Mouse (Mus musculus): ENCODE measurements at regions not wholly inside any gene's neighbourhood (a gene's known extent, or its start where the extent isn't known, plus 50 kb on each side); places are given as distances from the start of the nearest gene placed in this dataset.

DNA sequence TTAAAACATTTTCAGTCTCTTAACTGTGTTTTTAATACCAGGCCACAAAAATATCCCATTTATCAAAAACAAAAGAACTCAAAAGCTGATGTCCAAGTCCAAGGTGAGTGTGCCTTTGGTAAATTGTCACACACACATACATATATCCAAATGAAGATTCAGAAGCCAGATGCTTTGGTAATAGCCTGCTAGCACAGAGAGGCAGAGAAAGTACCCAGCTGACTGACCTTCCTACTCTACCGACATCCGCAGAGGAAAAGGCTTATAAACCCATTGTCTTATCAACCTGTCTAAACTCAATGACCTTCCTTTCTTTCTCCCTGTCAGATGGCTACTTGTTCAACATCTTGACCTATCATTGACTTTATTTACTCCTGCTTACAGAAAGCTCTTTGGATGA, 158.3 kb downstream of the Drd1 start:
- TF ChIP-seq CTCF (IDR thresholded peaks at IDR 0.05; ENCODE audit: control insufficient read depth, insufficient read depth, low read length): no peak
- no peak for TF ChIP-seq POLR2A (IDR thresholded peaks at IDR 0.05; ENCODE audit: borderline replicate concordance, control insufficient read depth, low read depth, low read length)
